Comparison of ENCODE assay signal across 1 mouse cellular context in the genomic region with DNA sequence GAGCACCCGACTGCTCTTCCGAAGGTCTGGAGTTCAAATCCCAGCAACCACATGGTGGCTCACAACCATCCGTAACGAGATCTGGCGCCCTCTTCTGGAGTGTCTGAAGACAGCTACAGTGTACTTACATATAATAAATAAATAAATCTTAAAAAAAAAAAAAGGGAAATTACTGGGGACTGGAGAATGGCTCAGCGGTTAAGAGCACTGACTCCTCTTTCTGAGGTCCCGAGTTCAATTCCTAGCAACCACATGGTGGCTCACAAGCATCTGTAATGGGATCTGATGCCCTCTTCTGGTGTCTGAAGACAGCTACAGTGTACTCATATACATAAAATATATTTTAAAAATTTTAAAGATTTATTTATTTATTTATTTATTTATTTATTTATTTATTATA. TPM values are rescaled to one million over a fixed set of nuclear protein-coding genes. Genes with fewer than 3 reads are reported as not detected.
"Had no signal": no experiment of that assay in that cellular context is flagged by ENCODE, and none has a peak within 500 bp of the region (broad histone marks: within the 10 kb centered on the region; RNA-seq: fewer than 3 reads in every experiment).

No protein-coding gene starts in this region.

RNA-seq across cellular contexts. Expression of gene Epb41l1, which starts 9.4 kb away (rescaled TPM):
- total RNA-seq: megakaryocyte-erythroid progenitor cell, adult 5-6 weeks had no signal
